Comparison of ENCODE assay signal across 12 mouse cellular contexts in the genomic region with DNA sequence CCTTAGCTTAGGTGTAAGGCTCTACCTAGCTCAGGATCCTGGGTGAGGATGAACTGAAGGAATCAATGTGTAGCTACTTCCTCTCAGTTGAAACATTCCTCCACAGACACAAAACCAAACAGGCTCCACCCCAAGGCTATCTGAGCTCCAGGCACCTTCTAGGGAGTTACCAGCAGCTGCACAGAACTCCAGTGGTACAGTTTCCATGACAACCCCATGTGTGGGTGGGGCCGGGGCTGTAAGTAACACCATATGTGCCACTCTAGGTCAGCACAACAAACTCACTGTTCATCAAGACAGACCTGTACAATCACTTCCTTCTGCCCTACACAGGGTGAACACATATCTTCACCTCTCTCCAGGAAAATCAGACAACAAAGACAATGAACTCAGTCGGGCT. TPM values are rescaled to one million over a fixed set of nuclear protein-coding genes. Genes with fewer than 3 reads are reported as not detected.
A peak's percentile ranks its signal among the peaks of the same experiment; 100 is the strongest.
DNase-seq lines count a peak whose midpoint lies in the region; ATAC-seq and TF ChIP-seq lines count a peak whose summit lies in the region.
"Had no signal": no experiment of that assay in that cellular context is flagged by ENCODE, and none has a peak within 500 bp of the region (broad histone marks: within the 10 kb centered on the region; RNA-seq: fewer than 3 reads in every experiment).

No protein-coding gene starts in this region.

- H3K27me3 ChIP-seq in G1E (ENCODE audit: insufficient read depth, low read length), result no peaks in the 10 kb centered on the region
- H3K27me3 ChIP-seq: embryonic facial prominence, embryonic 15.5 days had no signal

- no peaks in the 10 kb centered on the region for H3K9me3 ChIP-seq in G1E (replicated peaks)
- H3K9me3 ChIP-seq: embryonic facial prominence, embryonic 15.5 days had no signal

- DNase-seq in CD4-positive helper T cell, adult 2 months (ENCODE audit: low read depth, low spot score), result peak; percentile 16
- DNase-seq in G1E (ENCODE audit: low spot score) (peak; percentile 27), liver (peak; percentile 62)
- DNase-seq in embryo, embryonic 9.5 days (ENCODE audit: extremely low spot score), result peak; percentile 48
- no peak for DNase-seq in urinary bladder, adult 18-20 months (ENCODE audit: low spot score in 2 of 2)
- no peak for DNase-seq in spleen, postnatal 14 days (ENCODE audit: low spot score in 2 of 2)
- DNase-seq: gastrocnemius, adult 2 months; kidney, postnatal 25 days; left cerebral cortex, postnatal 4 days; midbrain, embryonic 14.5 days had no signal

- H3K4me3 ChIP-seq in G1E (ENCODE audit: low read depth, low read length), result no peak overlapping the region
- H3K4me3 ChIP-seq: embryonic facial prominence, embryonic 15.5 days; gastrocnemius, adult 2 months had no signal

- no peak for TF ChIP-seq CTCF in G1E (IDR thresholded peaks at IDR 0.05; ENCODE audit: low read depth, low read length)

- ATAC-seq in G1E (ENCODE audit: extremely low read depth, insufficient number of reproducible peaks, low FRiP score, poor library complexity, severe bottlenecking), result 0 out of 2 replicates have a peak, but pooled peaks have one; percentile 10
- ATAC-seq in frontal cortex, adult (ENCODE audit: low TSS enrichment), result no peak

- H3K36me3 ChIP-seq in G1E (replicated peaks), result peaks cover 82% of the 10 kb centered on the region

- peaks cover 42% of the 10 kb centered on the region for H3K4me1 ChIP-seq in G1E (ENCODE audit: insufficient read depth, low read depth, low read length)

RNA-seq across cellular contexts. Expression of a gene that starts 4.7 kb away (rescaled TPM):
- total RNA-seq in G1E (2014; fragmentation: Nextera tagmentation) (229 and 276 TPM in 2 replicates), G1E (2017) (224 and 269 TPM in 2 replicates)
- polyA plus RNA-seq in G1E (2012), result 30.1 and 44.2 TPM in 2 replicates

RNA-seq across cellular contexts. Expression of a gene that starts 22.3 kb away (rescaled TPM):
- total RNA-seq in G1E (2014; fragmentation: Nextera tagmentation) (270 and 306 TPM in 2 replicates), G1E (2017) (228 and 262 TPM in 2 replicates)
- 9.1 and 12.0 TPM in 2 replicates for polyA plus RNA-seq in G1E (2012)

RNA-seq across cellular contexts. Expression of a gene that starts 55.7 kb away (rescaled TPM):
- total RNA-seq in G1E (2014; fragmentation: Nextera tagmentation) (562 and 636 TPM in 2 replicates), G1E (2017) (115 and 135 TPM in 2 replicates)
- 196 and 274 TPM in 2 replicates for polyA plus RNA-seq in G1E (2012)

Comparison
In these comparisons a context has a peak if more than half of its experiments do, and no peak if none do; other contexts are left out.
1. DNase-seq: peak in CD4-positive helper T cell, adult 2 months (single experiment), G1E (single experiment), embryo, embryonic 9.5 days (single experiment) and liver (single experiment); none in urinary bladder, adult 18-20 months (0 of 2) and spleen, postnatal 14 days (0 of 2).